Mouse (Mus musculus): ENCODE data around the gene Arpc1a.

Gene Arpc1a

GRCm38 (mm10) chr5:145139571-145140519 lies 56.2 kb downstream of the Arpc1a start, which contains the start of the genes Pdap1 and Bud31:
Gene Pdap1, minus strand, starts transcription at chr5:145140238.
Gene Bud31, plus strand, starts transcription at chr5:145140362.
- peak; percentile 95 for DNase-seq (ENCODE audit: low spot score)

- no peak for DNase-seq (ENCODE audit: low spot score)
These were observed 57.0 kb downstream of the Arpc1a start for GRCm38 (mm10) chr5:145140611-145141010.

GRCm38 (mm10) chr5:145147748-145148147 lies 64.1 kb downstream of the Arpc1a start:
- DNase-seq (ENCODE audit: low spot score): no peak

GRCm38 (mm10) chr5:145149294-145149693 lies 65.7 kb downstream of the Arpc1a start:
- no peak for DNase-seq (ENCODE audit: low spot score)

GRCm38 (mm10) chr5:145152690-145153089 lies 69.1 kb downstream of the Arpc1a start:
- DNase-seq (ENCODE audit: low spot score): no peak

Data from testis, postnatal 14 days (tissue).